Mouse (Mus musculus): ENCODE measurements around the gene Gm42669. TPM values are rescaled to one million over a fixed set of nuclear protein-coding genes. Genes with fewer than 3 reads are reported as not detected.

The Gm42669 gene
- polyA plus RNA-seq, 1 experiment from 2014 or later = 0.20 TPM

DNA sequence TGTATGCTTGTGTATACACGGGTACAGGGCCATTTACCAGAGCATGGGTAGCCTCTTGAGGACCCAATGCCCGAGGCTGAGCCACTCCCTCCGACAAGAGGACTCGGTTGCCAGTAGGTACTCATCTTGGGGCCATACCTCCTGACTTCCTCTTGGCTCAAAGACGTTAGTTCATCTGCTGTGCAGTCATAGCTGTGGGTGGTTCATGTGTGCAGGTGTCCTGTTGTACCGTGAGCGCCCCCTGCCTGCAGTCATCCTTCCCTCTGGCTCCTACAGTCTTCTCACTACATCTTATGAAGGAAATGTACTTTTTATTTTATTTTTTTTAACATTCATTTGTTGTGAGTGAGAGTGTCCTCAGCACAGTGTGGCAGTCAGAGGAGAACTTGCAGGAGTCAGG is 6.2 kb downstream of the Gm42669 start:
- no peak overlapping the region for H3K4me2 ChIP-seq (ENCODE audit: low read length)
- DNase-seq (ENCODE audit: low spot score) (peak; percentile 60), ATAC-seq (peak; percentile 62)
- no peaks in the 10 kb centered on the region for H3K4me1 ChIP-seq (ENCODE audit: control insufficient read depth, insufficient read depth, low read length)
- H3K4me3 ChIP-seq (ENCODE audit: low read depth, low read length) = no peak overlapping the region
- no peak overlapping the region for H3K27ac ChIP-seq (ENCODE audit: low read depth, low read length)
- H3K9me3 ChIP-seq (replicated peaks; ENCODE audit: control insufficient read depth, low read length) = no peaks in the 10 kb centered on the region
- H3K9ac ChIP-seq (ENCODE audit: low read length) = no peak overlapping the region
- WGBS = 40% methylated on average over 7 of the region's 7 CpGs
- peaks cover 22% of the 10 kb centered on the region for H3K36me3 ChIP-seq (ENCODE audit: control insufficient read depth, insufficient read depth, low read length)
- H3K27me3 ChIP-seq (replicated peaks; ENCODE audit: control insufficient read depth, insufficient read depth, low read length) = no peaks in the 10 kb centered on the region

DNA sequence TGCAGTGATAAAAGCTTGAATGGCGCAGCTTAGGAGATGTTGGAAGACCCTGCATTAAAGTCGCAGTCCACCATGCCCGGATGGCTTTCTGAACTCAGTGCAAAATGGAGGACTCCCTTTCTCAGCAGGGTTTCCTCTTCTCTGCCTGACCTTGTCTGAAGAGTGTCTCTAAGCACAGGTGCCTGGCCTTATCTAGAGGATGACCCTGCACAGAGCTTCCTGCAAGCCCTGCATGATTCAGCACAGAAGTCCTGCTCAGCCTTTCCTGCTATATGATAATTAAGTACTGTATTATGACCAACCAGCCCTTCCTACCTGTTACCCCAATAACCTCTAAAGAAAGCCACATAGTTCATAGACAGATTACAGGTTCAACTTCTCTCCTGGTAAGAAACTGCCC is 8.0 kb downstream of the Gm42669 start:
- DNase-seq (ENCODE audit: low spot score) (no peak), ATAC-seq (no peak)
- H3K27ac ChIP-seq (ENCODE audit: low read depth, low read length) = no peak overlapping the region
- H3K27me3 ChIP-seq (replicated peaks; ENCODE audit: control insufficient read depth, insufficient read depth, low read length) = no peaks in the 10 kb centered on the region
- H3K36me3 ChIP-seq (ENCODE audit: control insufficient read depth, insufficient read depth, low read length) = peaks cover 15% of the 10 kb centered on the region
- WGBS = 91% methylated on average over 3 of the region's 3 CpGs
- H3K4me2 ChIP-seq (ENCODE audit: low read length) = no peak overlapping the region
- H3K9me3 ChIP-seq (replicated peaks; ENCODE audit: control insufficient read depth, low read length) = no peaks in the 10 kb centered on the region
- H3K9ac ChIP-seq (ENCODE audit: low read length) = no peak overlapping the region
- H3K4me3 ChIP-seq (ENCODE audit: low read depth, low read length) = no peak overlapping the region
- H3K4me1 ChIP-seq (ENCODE audit: control insufficient read depth, insufficient read depth, low read length) = no peaks in the 10 kb centered on the region

DNA sequence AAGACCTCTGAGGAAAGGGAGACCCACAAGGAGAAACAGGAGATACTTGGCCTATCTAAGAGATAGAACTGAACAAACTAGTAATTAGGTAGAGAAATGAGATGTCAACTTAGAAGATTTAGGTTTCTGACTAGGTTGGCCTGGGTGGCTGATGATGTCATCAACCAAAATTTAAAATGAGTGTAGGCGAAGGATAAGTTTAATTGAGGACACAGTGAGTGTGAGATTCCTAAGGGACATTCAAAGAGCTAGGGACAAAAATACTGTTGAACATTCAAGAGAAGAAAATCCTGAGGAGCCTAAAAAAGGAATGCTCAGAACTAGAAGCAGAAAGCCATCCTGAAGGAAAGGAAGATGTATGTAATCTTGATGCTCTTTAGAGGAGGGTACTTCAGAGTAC is 8.7 kb downstream of the Gm42669 start:
- DNase-seq (ENCODE audit: low spot score) = no peak
- no peak overlapping the region for H3K9ac ChIP-seq (ENCODE audit: low read length)
- WGBS = 93% methylated on average over 1 of the region's 1 CpGs
- no peak overlapping the region for H3K27ac ChIP-seq (ENCODE audit: low read depth, low read length)
- H3K27me3 ChIP-seq (replicated peaks; ENCODE audit: control insufficient read depth, insufficient read depth, low read length) = no peaks in the 10 kb centered on the region
- no peaks in the 10 kb centered on the region for H3K9me3 ChIP-seq (replicated peaks; ENCODE audit: control insufficient read depth, low read length)
- H3K36me3 ChIP-seq (ENCODE audit: control insufficient read depth, insufficient read depth, low read length) = peaks cover 12% of the 10 kb centered on the region; the same call in 1 of the 2 replicates
- ATAC-seq = no peak
- no peak overlapping the region for H3K4me3 ChIP-seq (ENCODE audit: low read depth, low read length)
- no peaks in the 10 kb centered on the region for H3K4me1 ChIP-seq (ENCODE audit: control insufficient read depth, insufficient read depth, low read length)
- H3K4me2 ChIP-seq (ENCODE audit: low read length) = no peak overlapping the region

DNA sequence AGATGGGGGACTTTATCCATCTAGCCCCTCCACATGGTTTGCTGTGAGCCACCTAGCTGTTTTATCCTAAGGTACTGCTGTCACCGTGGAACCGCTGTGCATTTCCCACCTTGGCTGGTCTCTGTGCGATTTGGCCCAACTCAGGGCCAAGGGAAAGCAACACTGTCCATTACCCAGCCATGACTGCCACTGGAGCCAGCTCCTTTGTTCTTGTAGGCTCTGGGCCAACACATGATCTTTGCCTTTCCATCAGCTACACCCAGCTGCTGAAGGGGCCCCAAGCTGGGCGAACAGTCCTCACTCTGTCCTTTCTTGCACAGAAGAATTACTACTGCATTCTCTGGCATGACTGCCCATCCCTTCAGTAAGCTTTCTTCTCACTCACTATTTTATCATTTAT is 11.2 kb downstream of the Gm42669 start:
- no peak overlapping the region for H3K4me3 ChIP-seq (ENCODE audit: low read depth, low read length)
- no peaks in the 10 kb centered on the region for H3K4me1 ChIP-seq (ENCODE audit: control insufficient read depth, insufficient read depth, low read length)
- no peaks in the 10 kb centered on the region for H3K27me3 ChIP-seq (replicated peaks; ENCODE audit: control insufficient read depth, insufficient read depth, low read length)
- ATAC-seq = no peak
- DNase-seq (ENCODE audit: low spot score) = no peak
- no peaks in the 10 kb centered on the region for H3K36me3 ChIP-seq (ENCODE audit: control insufficient read depth, insufficient read depth, low read length)
- no peak overlapping the region for H3K27ac ChIP-seq (ENCODE audit: low read depth, low read length)
- no peaks in the 10 kb centered on the region for H3K9me3 ChIP-seq (replicated peaks; ENCODE audit: control insufficient read depth, low read length)
- H3K4me2 ChIP-seq (ENCODE audit: low read length) = no peak overlapping the region
- no peak overlapping the region for H3K9ac ChIP-seq (ENCODE audit: low read length)
- WGBS = 93% methylated on average over 4 of the region's 4 CpGs

DNA sequence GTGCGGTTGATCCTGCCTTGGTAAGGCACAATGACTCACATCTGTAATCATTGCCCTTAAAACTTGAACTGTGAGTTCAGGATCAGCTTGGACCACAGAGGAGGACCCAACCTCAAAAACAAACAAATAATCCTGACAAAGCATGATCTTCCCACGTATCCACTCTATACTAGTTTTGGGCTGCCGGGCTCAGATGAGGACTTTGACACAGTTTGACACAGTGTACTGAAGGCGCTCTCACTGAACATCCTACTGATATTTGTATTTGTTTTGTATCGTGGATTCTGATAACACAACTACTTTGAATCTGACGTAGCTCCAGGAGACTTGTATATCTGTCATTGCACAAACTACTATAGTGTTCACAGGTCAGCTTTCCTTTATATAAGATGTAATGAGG is 14.0 kb downstream of the Gm42669 start:
- no peak overlapping the region for H3K4me2 ChIP-seq (ENCODE audit: low read length)
- 92% methylated on average over 6 of the region's 6 CpGs for WGBS
- no peak overlapping the region for H3K27ac ChIP-seq (ENCODE audit: low read depth, low read length)
- H3K27me3 ChIP-seq (replicated peaks; ENCODE audit: control insufficient read depth, insufficient read depth, low read length) = no peaks in the 10 kb centered on the region
- no peaks in the 10 kb centered on the region for H3K4me1 ChIP-seq (ENCODE audit: control insufficient read depth, insufficient read depth, low read length)
- no peak overlapping the region for H3K4me3 ChIP-seq (ENCODE audit: low read depth, low read length)
- DNase-seq (ENCODE audit: low spot score) (no peak), ATAC-seq (no peak)
- H3K9me3 ChIP-seq (replicated peaks; ENCODE audit: control insufficient read depth, low read length) = no peaks in the 10 kb centered on the region
- no peak overlapping the region for H3K9ac ChIP-seq (ENCODE audit: low read length)
- no peaks in the 10 kb centered on the region for H3K36me3 ChIP-seq (ENCODE audit: control insufficient read depth, insufficient read depth, low read length)

DNA sequence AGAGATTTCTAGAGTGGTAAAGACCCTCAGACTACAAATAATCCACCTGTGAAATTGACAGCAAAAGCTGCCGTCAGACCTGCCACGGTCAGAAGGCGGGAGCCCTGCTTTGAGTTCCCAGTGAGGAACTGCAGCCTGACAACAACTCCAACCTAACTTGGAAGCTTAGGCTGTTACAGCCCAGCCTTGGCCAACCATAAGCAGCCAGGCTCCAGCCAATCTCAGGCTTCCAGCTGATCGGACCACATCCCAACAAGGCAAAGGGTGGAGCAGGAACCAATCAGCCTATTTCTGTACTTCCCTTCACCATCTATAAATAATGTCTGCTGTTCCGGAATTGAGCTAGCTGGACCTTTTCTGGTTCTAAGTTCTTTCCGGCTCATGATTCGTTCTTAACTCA is 14.5 kb downstream of the Gm42669 start:
- 86% methylated on average over 7 of the region's 7 CpGs for WGBS

DNA sequence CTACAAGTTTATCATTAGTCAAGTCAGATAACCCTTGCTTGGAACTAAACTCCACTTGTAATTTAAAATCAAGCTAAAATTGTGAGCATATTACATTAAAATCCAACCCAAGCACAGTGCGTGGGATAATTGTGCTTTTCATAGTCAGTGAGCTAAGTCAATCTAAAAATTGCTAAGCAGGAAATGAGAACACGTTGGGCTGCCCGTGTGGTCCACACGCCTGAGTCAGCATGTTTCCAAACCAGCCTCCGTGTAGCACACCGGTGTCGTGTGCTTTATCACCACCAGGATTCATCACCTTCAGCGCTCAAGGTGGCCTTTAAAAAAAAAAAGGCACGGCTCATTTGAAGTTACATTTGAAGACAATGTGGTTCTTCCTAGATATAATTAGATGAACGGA is 16.9 kb downstream of the Gm42669 start:
- Histone ChIP-seq H3K9ac (ENCODE audit: low read length) (no peak overlapping the region), H3K4me2 (ENCODE audit: low read length) (no peak overlapping the region), H3K9me3 (replicated peaks; ENCODE audit: control insufficient read depth, low read length) (no peaks in the 10 kb centered on the region), H3K4me1 (ENCODE audit: control insufficient read depth, insufficient read depth, low read length) (no peaks in the 10 kb centered on the region), H3K36me3 (ENCODE audit: control insufficient read depth, insufficient read depth, low read length) (no peaks in the 10 kb centered on the region), H3K4me3 (ENCODE audit: low read depth, low read length) (no peak overlapping the region), H3K27me3 (replicated peaks; ENCODE audit: control insufficient read depth, insufficient read depth, low read length) (no peaks in the 10 kb centered on the region), H3K27ac (ENCODE audit: low read depth, low read length) (no peak overlapping the region)
- DNase-seq (ENCODE audit: low spot score) (no peak), ATAC-seq (no peak)
- 87% methylated on average over 10 of the region's 10 CpGs for WGBS

More for the DNA sequence above, 14.5 kb downstream of the Gm42669 start:
- Histone ChIP-seq H3K9me3 (replicated peaks; ENCODE audit: control insufficient read depth, low read length) (no peaks in the 10 kb centered on the region), H3K9ac (ENCODE audit: low read length) (no peak overlapping the region), H3K4me1 (ENCODE audit: control insufficient read depth, insufficient read depth, low read length) (no peaks in the 10 kb centered on the region), H3K36me3 (ENCODE audit: control insufficient read depth, insufficient read depth, low read length) (no peaks in the 10 kb centered on the region), H3K27me3 (replicated peaks; ENCODE audit: control insufficient read depth, insufficient read depth, low read length) (no peaks in the 10 kb centered on the region), H3K4me3 (ENCODE audit: low read depth, low read length) (no peak overlapping the region), H3K27ac (ENCODE audit: low read depth, low read length) (no peak overlapping the region), H3K4me2 (ENCODE audit: low read length) (no peak overlapping the region)
- no peak for DNase-seq (ENCODE audit: low spot score)
- ATAC-seq = no peak

DNA sequence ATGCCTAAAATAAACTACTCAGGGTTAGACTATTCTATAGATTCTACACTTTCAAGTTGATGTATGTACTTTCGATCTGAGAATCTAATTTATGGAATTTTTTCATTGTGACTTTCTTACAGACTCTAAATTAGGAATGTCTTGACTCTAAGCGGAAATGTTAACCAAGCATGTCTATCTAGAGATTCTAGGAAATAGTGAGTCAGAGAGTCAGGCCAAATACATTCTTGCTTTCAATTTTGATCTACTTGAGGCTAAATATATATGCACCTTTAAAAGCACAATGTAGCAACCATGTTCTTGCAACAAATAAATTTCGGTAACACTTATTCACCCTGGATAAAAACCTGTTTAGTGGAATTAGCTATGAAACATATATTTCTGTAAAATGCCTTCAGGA is 21.4 kb downstream of the Gm42669 start:
- Histone ChIP-seq H3K36me3 (ENCODE audit: control insufficient read depth, insufficient read depth, low read length) (no peaks in the 10 kb centered on the region), H3K4me2 (ENCODE audit: low read length) (no peak overlapping the region), H3K4me3 (ENCODE audit: low read depth, low read length) (no peak overlapping the region), H3K9ac (ENCODE audit: low read length) (no peak overlapping the region), H3K27ac (ENCODE audit: low read depth, low read length) (no peak overlapping the region), H3K9me3 (replicated peaks; ENCODE audit: control insufficient read depth, low read length) (no peaks in the 10 kb centered on the region), H3K27me3 (replicated peaks; ENCODE audit: control insufficient read depth, insufficient read depth, low read length) (no peaks in the 10 kb centered on the region), H3K4me1 (ENCODE audit: control insufficient read depth, insufficient read depth, low read length) (no peaks in the 10 kb centered on the region)
- DNase-seq (ENCODE audit: low spot score) = no peak
- ATAC-seq = no peak
- WGBS = 97% methylated on average over 3 of the region's 3 CpGs

DNA sequence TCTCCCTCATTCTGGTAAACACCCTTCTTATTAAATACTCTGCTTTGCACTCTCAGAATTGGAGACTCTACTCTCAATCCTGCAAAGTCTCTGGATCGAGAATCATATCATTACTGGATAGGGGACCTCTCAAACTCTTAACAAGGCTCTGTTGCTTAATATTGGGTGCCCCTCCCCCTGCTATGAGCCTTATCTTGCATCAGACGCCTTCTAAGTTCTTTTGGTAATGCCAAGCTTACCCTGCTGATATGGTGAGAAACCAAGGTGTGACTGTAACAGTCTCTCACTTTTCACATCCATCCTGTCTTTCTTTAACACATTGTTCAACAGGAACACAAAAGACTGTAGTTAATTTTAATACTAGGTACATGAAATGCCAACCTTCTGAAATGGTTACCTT is 26.2 kb downstream of the Gm42669 start:
- no peaks in the 10 kb centered on the region for H3K9me3 ChIP-seq (replicated peaks; ENCODE audit: control insufficient read depth, low read length)
- H3K9ac ChIP-seq (ENCODE audit: low read length) = no peak overlapping the region
- DNase-seq (ENCODE audit: low spot score) = no peak
- H3K4me1 ChIP-seq (ENCODE audit: control insufficient read depth, insufficient read depth, low read length) = no peaks in the 10 kb centered on the region
- H3K36me3 ChIP-seq (ENCODE audit: control insufficient read depth, insufficient read depth, low read length) = no peaks in the 10 kb centered on the region
- H3K4me3 ChIP-seq (ENCODE audit: low read depth, low read length) = no peak overlapping the region
- no peak for ATAC-seq
- no peak overlapping the region for H3K4me2 ChIP-seq (ENCODE audit: low read length)
- no peak overlapping the region for H3K27ac ChIP-seq (ENCODE audit: low read depth, low read length)
- WGBS = 65% methylated on average over 2 of the region's 2 CpGs
- no peaks in the 10 kb centered on the region for H3K27me3 ChIP-seq (replicated peaks; ENCODE audit: control insufficient read depth, insufficient read depth, low read length)

Measured in forebrain, embryonic 14.5 days (tissue).